Mouse (Mus musculus) thymus, postnatal 10 days (tissue): ENCODE data around the gene Parp3.
A peak's percentile ranks its signal among the peaks of the same experiment; 100 is the strongest.
"Not testable (repeated sequence)": the region's sequence is repeated elsewhere in the genome, so short reads cannot be mapped to it uniquely, and the experiment has no call there.

Experiments
- DNase-seq, 2 experiments: peaks; one replicate each; pipeline ENCODE4 v3.0.0; 2021; ENCODE audit warnings: low spot score in 2 of 2

Parp3 gene

DNA sequence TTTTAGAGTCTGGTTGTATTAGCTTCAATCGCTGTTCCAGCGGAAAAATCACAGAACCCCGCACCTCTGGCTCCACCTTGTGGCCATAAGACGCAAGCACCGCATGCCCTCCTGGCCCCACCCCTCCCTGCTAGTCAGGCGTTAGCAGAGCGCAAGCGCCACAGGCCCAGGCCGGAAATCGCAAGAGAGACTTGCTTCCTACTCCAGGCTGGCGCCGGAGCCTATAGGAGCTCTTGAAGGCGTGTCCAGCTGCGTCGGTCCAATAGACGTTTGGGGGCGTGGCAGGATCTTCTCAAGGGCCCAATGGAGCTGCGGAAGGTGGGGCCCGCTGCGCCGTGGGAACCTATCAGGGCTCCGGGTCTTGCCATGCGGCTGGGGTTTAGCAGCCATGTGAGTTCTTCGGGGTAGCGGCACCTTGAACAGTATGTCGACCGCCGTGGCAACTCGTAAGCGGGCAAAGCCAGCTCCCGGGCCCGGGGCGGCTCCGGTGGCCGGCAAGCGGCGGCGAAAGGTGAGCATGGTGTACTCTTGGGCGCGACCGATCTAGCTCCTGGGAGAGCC lies at the start of gene Parp3:
Gene Parp3 (minus strand): TSS at position 26 of the 561 bp plus-strand sequence.
- peak; percentile 96 to 99 for DNase-seq

DNA sequence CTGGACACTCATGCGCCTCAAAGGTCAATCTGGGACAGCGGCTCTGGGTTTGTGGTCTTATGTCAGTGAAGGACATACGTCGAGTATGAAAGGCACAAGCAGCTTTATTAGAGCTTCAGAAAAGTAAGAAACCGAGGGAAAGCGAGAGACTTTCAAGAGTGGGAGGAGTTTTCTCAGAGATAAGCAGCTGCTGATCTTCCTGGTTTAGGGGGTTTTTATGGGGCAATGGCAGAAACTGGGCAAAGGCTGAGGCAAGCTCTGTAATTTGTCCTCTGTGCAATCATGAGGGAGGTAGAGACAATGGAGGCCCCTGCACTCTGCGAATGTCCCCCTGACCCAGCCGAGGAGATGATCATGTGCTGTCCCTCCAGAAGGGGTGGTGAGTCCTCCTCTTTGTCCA lies 43.2 kb upstream of the Parp3 start:
- no peak for DNase-seq

DNA sequence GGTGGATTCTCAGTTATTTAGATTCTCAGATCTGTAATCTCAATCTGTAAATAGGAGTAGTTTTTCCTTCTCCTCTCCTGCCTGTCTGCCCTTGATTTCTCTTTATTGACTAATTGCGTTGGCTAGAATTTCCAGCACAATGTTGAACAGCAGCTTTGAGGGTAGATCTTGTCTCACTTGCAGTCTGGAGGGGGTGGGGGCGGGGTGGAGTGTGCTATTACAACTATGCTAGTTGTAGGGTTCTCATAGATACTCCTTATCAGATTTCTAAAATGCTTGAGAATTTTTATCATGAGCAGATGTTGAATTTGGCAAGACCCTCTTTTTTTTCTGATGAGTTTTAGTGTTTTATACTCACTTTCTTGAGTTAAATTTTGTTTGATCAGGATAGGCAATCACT lies 42.7 kb upstream of the Parp3 start:
- no peak for DNase-seq

DNA sequence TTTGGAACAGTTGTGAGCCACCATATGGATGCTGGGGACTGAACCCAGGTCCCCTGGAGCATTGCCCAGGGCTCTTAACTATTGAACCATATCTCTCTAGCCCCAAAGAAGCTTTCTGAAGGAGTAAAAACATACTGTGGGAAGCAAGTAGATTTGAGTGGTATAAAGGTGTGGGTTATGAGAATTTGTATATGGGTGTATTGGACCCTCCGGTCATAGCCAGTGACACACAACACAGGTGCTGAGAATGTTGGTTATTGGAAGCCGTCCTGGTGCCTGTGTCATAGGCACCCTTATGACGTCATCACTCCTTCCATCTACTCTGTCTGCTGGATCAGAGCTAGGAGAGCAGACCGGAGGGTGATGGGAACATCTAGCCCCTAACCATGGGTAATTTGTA lies 37.5 kb upstream of the Parp3 start, which contains the start of gene Iqcf5:
Gene Iqcf5 (plus strand): TSS at position 301 of the 400 bp plus-strand sequence.
- DNase-seq, result no peak

DNA sequence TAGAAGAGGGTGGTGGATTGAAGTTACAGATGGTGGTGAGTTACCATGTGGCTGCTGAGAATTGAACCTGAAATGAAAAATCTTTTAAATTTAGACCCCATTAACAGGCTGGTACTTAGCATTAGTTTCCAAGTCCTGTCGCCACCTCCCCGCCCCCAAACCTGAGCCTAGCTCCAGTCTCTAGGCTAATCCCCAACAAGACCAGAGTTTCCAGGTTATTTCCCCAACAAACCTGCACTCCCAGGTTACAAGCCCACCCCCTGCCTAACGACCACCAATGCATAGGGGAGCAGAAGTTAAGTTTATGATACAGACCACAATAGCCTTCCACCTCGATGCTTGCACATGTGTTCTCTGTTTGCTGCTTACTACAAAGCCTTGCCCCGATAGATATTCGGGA lies 36.8 kb upstream of the Parp3 start:
- DNase-seq, result no peak

DNA sequence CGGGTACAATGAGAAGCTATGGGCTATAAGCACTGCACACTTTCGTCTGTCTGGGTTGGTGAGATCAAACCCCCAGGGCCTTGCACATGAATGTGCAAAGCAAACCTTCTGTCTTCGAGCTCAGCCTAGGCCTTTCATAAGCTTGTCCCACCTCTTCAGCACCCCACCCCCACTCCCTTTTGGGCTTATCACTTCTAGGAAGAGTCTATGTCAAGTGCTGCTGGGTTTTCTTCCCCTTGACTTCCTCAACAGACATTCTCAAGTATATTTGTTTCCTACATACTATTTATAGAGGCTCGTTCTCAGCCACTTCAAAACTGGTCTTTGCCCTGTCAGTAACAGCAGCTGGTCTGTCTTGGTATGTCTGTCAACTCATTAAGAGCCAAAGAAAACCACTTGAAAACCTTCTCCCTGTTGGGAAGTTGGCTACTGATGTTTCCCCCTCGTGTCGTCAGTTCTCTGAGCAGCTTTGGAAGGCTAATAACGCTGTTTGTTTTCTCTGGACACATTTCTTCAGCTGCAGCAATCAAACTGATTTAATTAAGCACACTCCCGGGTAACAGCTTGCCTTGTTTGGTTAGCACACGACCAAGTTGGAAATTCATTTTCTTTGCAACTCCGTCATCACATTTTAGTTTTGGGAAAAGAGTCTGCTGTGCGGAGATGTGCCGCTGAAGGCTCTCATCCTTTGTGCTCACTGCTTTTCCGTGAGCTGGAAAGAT lies 36.1 kb upstream of the Parp3 start:
- DNase-seq, result no peak

DNA sequence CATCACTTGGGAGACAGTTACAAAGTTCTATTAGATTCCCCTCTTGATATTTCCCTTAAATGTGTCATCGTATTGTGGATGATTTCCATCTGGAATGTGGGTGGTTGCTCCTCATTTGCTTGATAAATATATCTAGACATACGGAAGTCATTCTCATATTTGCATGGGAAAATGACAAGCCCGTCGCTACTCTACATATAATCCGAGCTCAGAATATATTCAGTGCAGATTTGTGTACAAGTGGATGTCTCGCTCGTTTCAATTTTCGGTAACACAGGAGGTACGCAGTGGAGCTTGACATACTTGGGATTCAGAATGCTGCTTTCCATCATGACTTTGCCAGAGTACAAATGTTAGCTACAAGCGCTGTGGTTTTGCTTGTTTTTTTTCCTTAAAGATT lies 32.6 kb upstream of the Parp3 start:
- DNase-seq, result no peak

DNA sequence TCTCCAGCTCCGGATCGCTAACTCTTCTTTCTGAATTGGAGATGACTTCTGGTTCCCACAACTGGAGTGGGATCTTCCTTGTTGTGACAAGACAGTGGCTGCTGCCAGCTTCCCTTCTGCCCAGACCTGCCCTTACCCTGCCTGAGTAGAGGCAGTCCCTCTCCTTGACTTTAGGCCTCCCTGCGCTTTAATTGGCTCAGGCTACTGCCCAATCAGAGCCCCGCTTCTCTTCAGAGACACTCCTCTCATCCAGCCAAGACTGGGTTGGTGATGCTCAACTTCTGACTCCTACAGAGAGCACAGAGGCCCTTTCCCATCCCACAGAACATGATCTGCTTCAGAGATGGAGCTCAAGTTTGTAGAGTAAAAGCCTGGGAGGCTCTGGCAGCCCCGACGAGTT lies 27.5 kb upstream of the Parp3 start:
- no peak for DNase-seq

DNA sequence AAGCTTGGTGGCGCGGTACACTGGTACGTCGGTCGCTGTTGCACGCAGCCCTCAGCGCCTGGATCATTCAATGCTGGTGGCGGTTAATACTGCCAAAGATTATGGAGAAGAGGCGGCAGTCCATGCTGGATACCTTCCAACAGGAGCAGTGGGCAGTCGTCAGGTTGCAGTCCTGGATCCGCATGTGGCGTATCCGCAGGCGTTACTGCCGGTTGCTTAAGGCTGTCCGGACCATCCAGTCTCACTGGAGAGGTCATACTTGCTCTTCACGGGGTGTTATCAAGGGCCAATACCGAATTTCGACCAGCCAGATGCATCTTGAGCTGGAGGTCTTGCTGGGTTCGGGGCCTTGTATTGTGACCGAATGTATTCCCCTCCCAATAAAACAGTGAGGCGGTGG lies 25.1 kb upstream of the Parp3 start:
- no peak for DNase-seq

DNA sequence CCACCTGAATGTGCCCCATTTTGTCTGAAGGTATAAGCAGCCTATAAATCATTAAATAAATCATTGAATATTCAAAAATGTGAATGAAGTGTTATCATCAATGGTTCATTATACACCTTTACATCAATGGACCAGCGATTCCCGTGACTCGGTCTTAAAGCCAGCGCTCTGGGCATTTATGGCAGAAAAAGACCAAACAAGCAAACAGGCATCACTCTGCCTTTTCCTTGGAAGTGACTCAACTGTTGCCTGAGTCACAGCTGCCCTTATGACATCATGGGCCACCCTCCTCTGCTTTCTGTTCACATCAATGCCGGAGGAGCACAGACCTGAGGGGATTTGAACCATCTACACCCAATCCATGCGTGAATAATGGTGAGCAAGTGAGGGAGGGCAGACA lies 22.9 kb upstream of the Parp3 start, which contains the start of gene Iqcf1:
Gene Iqcf1 (plus strand): TSS at position 301 of the 400 bp plus-strand sequence.
- no peak for DNase-seq

DNA sequence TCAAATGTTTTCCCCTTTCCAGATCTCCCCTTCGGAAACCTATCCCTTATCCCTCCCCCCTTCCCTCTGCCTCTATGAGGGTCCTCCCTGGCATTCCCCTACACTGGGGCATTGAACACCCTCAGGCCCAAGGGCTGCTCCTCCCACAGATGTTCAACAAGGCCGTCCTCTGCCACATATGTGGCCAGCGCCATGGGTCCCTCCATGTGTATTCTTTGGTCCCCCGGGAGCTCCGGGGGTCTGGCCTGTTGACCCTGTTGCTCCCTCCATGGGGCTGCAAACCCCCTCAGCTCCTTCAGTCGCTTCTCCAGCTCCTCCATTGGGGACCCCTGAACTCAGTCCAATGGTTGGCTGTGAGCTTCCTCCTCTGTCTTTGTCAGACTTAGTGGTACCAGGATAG lies 10.9 kb upstream of the Parp3 start:
- DNase-seq, result not testable (repeated sequence)

DNA sequence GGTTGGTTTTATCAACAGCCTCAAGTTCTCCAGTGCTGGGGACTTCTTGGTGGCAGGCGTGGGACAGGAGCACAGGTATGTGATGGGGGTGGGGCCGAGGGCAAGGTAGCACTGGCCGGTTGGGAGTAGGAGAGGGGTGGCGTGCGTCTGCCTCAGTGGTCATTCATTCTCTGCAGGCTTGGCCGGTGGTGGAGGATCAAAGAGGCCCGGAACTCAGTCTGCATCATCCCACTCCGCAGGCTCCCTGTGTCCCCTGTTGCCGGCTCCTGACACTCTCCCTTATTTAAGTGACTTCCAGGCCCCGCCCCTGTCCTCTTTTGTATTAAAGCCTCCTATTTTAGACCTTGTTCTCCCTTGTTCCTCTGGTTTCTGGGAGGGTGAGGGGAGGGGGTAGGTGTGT lies 8.3 kb upstream of the Parp3 start:
- DNase-seq, result no peak

DNA sequence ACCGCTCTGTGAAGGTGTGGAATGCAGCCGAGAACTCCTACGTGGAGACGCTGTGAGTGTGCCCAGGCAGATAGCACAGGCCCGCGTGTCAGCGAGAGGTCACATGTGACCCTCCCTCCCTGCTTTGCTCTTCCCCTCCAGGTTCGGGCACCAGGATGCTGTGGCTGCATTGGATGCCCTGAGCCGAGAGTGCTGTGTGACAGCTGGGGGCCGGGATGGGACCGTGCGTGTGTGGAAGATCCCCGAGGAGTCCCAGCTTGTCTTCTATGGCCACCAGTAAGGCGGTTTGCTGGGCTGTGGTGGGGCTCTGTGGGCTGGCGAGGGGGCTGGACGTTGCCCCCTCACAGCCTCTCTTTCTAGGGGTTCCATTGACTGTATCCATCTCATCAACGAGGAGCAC lies 6.9 kb upstream of the Parp3 start:
- DNase-seq, result no peak

DNA sequence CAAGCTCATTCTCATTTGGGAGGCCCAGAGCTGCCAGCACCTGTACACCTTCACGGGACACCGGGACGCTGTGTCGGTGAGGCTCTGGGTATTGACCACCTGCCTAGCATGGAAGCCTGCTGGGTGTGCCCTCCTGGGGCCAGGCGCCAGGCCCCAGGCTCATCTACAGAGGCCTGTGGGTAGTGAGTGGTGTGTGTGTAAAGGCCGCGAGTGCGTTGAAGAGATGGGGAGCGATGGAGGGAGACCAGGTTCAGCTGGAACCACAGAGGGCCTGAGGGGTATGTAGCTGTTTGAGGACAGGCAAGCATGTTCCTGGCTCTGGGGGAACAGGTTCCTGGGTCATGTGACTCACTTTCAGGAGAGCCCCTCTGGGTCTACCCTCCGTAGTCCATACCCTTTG lies 6.4 kb upstream of the Parp3 start:
- no peak for DNase-seq

DNA sequence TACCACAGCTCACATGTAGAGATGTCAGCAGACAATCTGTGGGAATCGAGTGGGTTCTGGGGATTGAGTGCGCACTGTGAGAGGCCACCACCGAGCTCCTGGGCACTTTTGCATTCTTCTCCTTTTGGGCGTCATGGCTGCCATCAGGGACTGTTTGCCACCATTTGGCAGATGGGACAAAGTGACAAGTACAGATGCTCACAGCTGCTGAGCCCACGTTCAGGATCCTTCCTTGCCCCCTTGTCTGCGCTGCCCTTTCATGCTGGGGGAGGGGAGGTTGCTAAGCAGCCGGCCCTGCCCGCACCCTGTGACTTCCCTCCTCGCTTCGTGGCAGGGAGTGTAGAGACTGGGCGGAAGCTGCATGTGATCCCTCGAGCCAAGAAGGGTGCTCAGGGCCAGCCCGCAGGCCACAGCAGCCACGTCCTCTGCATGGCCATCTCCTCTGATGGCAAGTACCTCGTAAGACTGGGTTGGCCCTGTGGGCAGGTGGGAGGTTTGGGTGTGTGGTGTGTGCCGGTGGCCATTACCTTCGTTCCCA lies 5.9 kb upstream of the Parp3 start:
- no peak for DNase-seq

DNA sequence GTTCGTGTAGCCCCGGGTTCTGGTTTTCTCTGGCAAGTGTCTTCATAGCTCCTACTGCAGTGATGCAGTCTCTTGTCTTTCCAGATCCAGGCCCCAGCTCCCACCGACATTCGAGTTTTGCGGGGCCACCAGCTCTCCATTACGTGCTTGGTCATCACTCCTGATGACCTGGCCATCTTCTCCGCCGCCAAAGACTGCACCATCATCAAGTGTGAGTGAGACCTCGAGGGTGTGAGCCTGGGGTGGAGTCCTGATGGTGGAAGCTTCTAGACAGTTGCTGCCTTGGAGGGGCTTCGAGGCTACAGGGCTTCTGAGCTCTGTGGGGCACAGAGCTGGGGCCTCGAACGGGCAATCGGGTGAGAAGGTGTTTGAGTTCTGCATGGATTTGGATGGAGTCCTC lies 4.9 kb upstream of the Parp3 start:
- no peak for DNase-seq

DNA sequence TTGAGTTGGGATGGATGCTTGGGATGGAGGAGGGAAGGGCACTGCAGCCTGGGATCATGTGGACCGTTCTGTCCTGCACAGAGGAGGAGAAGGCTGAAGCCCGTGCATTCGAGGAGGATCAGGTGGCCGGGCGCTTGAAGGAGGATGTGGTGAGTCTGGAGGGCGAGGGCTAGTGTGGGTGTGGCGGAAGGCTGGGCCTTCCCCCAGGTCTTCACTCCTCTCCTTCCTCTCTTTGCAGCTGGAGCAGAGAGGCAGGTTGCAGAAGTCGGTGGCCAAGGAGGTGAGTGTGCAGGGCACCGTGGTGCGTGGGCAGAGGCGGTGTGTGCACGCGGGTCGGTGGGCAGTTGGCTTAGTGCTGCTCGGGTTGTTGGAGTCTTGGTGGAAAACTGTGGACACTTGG lies 4.3 kb upstream of the Parp3 start:
- DNase-seq, result no peak

DNA sequence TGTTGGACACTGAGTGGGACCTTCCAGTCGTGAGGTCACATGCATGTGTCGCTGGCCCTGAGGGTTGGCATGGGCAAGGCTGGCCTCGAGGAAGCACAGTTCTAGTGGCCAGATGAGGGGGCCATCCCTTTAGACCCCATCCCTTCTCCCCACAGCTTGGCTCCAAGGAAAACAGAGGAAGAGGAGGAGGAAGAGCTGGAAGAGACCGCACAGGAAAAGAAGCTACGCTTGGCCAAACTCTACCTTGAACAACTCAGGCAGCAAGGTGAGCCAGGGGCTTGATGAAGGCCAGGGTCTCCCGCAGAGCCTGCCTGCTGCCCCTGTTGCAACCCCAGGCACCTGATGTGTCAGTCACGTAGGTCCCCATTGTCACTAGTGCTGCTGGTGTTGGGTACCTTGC lies 3.8 kb upstream of the Parp3 start:
- no peak for DNase-seq

DNA sequence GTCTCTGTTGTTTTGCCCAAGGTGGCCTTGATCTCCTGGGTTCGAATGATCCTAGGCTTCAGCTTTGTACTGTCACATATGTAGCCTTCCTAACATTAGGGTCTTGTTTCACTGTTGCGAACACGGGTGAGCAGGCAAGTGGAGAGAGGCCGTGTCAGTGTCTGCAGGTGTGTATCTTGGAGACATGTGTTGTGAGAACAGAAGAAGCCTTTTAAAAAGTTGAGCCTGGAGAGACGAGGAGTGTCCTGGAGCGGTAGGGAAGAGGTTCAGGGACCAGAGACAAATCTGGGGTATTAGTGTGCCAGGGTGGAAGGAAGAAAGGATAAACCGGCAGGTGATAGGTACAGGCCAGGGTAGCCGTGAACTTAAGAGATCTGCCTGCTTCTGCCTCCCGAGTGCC lies 1.4 kb upstream of the Parp3 start:
- no peak for DNase-seq

DNA sequence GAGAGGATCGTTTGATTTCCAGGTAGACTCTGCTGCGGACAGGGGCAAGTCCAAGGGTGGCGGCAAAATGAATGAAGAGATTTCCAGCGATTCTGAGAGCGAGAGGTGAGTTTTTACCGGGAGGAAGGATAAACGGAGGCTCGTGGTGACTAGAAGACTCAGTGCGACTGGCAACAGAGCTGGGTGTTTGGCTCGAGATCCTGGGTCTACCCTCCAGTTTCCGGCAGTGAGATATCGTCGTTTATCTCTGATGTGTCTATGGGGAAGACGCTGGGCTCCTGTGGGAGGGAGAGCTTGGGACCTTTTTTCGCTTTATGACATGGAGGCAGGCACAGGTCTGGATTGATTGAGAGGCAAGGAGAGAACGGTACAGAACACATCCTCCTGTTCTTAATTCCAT lies 900 bp upstream of the Parp3 start:
- no peak for DNase-seq

DNA sequence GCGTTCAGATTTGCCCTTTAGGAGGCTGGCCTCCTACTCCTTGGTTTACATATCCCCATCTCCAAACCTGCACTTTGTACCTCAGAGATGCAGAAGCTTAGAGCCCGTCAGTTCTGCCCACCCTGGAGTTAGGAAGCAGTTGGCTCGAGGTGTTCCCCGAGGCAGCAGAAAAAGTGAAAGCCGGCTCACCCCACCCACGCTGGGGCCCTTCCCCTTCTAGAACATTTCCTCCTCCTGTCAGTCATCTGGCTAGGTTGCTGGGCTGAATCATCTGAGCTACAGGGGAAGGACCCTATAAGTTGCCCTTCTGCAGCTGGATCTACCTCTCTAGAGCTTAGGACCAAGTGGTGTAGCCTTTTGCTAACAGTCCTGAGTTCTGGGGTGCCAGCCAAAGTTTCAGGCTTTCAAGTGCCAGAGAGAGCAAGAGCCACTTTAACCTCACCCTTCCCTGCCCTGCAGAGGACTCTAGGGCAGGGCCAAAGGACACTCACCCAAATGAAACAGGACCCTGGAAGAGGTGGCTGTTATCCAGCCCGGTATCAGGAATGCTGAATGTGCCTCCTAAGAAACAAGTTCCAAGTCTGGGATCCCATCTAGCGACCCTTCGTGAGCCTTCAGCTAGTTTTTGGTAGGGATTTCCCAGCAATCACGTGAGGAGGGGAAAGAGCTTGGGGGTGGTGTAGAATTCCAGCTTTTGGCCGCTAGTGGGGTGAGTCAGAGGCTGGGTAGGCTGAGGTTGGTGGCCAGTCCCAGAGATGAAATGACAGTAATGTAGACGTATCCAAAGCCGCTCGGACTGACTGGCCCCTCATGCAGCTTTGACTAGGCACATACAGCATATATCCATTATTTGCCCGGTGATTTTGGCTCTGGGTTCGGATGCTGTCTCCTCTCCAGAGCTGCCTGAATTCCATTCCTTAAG lies 486 bp downstream of the Parp3 start:
- peak; percentile 59 to 64 for DNase-seq

DNA sequence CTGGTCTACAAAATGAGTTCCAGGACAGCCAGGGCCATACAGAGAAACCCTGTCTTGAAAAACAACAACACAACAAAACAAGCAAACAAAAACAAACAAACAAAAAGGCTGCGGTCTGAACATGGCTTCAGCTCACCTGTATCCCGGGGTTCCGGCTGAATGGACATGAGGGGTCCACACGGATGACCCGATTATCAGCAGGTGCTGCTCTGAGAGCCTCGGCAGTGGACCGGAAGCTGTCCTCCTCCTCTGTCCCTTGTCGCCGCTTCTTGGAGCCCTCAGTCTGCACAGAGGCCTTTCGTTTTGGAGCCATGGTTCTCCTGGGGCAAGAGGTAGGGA lies 1.1 kb downstream of the Parp3 start, which contains the start of gene Rrp9:
Gene Rrp9 (plus strand): TSS at position 301 of the 339 bp plus-strand sequence.
- DNase-seq, result no peak
